Mouse (Mus musculus): ENCODE data around the gene Tmsb15b1.
"Not testable (repeated sequence)": the region's sequence is repeated elsewhere in the genome, so short reads cannot be mapped to it uniquely, and the experiment has no call there.

The Tmsb15b1 gene

DNA sequence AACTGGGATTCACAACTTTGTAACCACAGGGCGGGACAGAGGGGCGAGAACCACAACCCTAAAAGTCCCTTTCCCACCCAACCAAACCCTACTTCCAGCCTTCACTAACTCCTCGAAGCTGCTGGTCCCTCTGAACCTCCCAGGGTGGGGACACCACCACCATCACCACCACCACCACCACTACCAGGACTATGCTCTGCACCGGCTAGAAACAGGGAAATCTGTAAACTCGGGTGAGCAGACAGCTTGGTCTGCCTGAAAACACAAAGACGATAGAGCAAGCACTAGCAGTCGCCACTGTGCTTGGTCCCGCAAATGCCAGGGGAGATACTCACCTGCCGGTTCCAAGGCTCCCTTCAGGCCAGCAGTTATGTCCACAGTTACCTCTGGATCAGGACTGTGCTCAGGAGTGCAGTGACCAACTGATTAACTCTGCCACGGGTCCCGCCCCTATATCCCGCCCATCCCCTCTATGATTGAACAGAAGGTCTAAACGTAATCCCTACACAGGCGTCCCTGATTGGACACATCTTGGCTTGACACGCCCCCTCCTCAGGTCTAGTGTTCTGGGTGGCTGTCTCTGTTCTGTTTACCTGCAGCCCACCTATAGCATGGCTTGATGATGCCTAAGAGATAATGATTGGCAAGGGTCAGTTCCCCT is at the start of gene Tmsb15b1, which contains the start of gene Tmsb15l:
Gene Tmsb15b1, minus strand, starts transcription at position 451 of the 661 bp plus-strand sequence.
Gene Tmsb15l, minus strand, starts transcription at position 446 of the 661 bp plus-strand sequence.
- peak; percentile 64 for DNase-seq (ENCODE audit: low spot score)

GRCm38 (mm10) chrX:137019310-137019709 is 42.6 kb upstream of the Tmsb15b1 start:
- peak; percentile 84 for DNase-seq (ENCODE audit: low spot score)

DNA sequence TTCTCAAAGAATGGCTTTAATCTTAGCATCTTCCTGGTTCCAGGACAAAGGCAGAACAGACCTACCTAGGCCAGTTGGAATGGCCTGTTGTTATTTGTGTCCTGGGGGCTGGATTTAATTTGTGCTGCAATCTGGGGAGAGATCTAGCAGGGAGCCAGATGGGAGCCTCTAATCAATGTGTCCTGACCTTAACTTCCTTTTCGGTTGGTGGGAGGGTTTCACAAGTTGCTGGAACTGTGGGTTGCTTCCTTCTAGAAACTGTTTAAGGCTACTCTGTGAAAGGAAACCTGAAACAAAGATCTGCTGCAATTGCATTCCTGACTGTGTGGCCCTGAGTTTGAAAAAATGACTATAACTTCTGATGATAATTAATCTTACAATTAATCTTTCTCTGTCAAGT is 41.0 kb upstream of the Tmsb15b1 start:
- DNase-seq (ENCODE audit: low spot score), result no peak

DNA sequence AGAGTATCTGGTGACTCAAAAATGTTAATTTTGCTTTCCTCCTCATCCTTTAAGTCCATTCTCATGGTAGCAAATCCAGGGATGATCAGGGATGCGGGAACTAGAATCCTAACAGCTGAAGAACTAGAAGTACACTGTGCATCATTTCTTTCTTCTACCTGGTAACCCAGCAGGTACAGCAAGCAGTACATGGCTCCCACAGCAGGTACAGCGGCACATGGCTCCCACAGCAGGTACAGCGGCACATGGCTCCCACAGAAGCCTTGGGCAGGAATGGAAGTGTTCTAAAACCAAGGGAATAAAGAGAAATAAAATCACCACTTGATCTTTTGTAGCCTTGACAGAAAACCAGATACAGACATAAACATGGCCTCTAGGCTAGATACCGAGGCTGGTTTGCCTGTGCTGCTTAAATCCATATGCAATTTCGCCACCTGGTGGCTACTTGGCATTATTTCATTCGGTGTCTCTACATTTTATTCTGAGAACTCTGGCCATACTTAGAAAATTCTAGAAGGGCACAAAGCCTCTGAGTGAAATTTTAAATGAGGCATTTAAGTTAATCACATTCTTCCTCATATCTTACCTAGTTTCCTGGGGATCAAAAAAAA is 38.5 kb upstream of the Tmsb15b1 start:
- peak; percentile 57 for DNase-seq (ENCODE audit: low spot score)

GRCm38 (mm10) chrX:136996256-136996655 is 19.6 kb upstream of the Tmsb15b1 start:
- DNase-seq (ENCODE audit: low spot score), result no peak

GRCm38 (mm10) chrX:136993641-136994040 is 17.0 kb upstream of the Tmsb15b1 start:
- DNase-seq (ENCODE audit: low spot score), result no peak

- DNase-seq (ENCODE audit: low spot score), result peak; percentile 59
Measured at GRCm38 (mm10) chrX:136992978-136993547, 16.4 kb upstream of the Tmsb15b1 start, which contains the start of gene Zcchc18. Gene Zcchc18 (plus strand): TSS chrX:136993155.

GRCm38 (mm10) chrX:136992191-136992965 is 15.7 kb upstream of the Tmsb15b1 start:
- DNase-seq (ENCODE audit: low spot score), result no peak

DNA sequence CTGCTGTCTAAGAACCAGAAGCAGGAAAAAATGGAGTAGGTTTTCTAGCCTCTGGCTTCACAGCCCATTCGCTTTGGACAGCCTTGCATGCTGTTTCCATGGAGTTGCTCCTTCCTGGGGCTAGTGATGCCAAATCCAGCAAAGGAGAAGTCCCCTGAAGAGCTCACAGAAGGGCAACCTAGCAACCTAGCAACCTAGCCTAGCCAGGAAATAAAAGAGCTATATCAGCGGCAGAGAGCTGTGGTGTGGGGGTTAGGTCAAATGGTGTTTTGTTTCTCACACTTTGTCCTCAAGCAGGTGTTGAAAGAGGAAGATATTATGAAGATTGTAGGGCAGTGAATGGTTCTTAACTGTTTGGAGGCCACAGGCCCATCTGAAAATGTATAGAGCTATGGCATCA is 14.6 kb upstream of the Tmsb15b1 start:
- no peak for DNase-seq (ENCODE audit: low spot score)

GRCm38 (mm10) chrX:136986039-136986438 is 9.4 kb upstream of the Tmsb15b1 start:
- no peak for DNase-seq (ENCODE audit: low spot score)

GRCm38 (mm10) chrX:136978616-136979015 is 1.9 kb upstream of the Tmsb15b1 start:
- DNase-seq (ENCODE audit: low spot score), result no peak

GRCm38 (mm10) chrX:136975397-136975796 is 1.3 kb downstream of the Tmsb15b1 start, which contains the start of gene Tmsb15b2:
Gene Tmsb15b2 (minus strand): TSS chrX:136975497.
- not testable (repeated sequence) for DNase-seq (ENCODE audit: low spot score)

GRCm38 (mm10) chrX:136959688-136960087 is 17.0 kb downstream of the Tmsb15b1 start:
- DNase-seq (ENCODE audit: low spot score), result no peak

- DNase-seq (ENCODE audit: low spot score), result not testable (repeated sequence)
Measured at GRCm38 (mm10) chrX:136958300-136958699, 18.4 kb downstream of the Tmsb15b1 start.

DNA sequence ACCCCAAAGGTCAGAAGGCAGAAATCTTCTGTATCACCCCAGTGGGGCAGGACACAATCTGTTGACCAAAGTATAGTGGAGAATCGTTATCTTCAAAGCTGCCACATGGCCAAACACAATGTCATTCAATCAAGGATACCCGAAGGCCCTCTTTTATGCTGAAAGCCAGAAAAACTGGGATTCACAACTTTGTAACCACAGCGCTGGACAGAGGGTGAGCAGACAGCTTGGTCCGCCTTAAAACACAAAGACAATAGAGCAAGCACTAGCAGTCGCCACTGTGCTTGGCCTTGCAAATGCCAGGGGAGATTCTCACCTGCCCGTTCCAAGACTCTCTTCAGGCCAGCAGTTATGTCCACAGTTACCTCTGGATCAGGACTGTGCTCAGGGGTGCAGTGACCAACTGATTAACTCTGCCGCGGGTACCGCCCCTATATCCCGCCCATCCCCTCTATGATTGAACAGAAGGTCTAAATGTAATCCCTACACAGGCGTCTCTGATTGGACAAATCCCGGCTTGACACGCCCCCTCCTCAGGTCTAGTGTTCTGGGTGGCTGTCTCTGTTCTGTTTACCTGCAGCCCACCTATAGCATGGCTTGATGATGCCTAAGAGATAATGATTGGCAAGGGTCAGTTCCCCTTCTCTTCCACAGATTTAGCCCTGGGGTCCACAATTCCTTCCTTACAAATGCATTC is 18.9 kb downstream of the Tmsb15b1 start:
- peak; percentile 71 for DNase-seq (ENCODE audit: low spot score)

DNA sequence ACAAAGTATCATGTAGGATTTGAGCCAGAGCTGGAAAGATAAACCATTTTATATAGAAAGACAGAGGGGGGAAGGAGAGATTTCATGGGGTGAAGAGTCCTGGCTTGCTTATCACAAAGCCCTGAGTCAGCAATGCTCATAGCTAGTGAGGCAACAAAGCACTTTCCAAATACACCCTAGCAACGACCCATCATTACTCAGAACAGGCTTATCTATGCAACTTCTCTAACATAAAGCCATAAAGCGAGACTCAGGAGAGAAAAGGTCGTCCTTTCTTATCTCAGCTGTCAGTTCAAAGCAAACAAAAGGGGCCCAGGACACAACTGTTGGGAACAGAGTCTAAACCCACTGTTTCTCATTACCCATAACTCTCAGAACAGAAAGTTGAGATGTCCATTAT is 38.7 kb downstream of the Tmsb15b1 start:
- DNase-seq (ENCODE audit: low spot score), result no peak

- no peak for DNase-seq (ENCODE audit: low spot score)
Measured at GRCm38 (mm10) chrX:136927031-136927430, 49.6 kb downstream of the Tmsb15b1 start, which contains the start of gene H2bfm. Gene H2bfm (plus strand): TSS chrX:136927325.

- DNase-seq (ENCODE audit: low spot score), result no peak
Measured at GRCm38 (mm10) chrX:136925863-136926262, 50.8 kb downstream of the Tmsb15b1 start.
